Mouse (Mus musculus): Measurements from ENCODE around the gene Acot7. TPM values are rescaled to one million over a fixed set of nuclear protein-coding genes. Genes with fewer than 3 reads are reported as not detected.

The Acot7 gene
- polyA plus RNA-seq, 1 experiment from 2014 or later: 72.4 TPM

DNA sequence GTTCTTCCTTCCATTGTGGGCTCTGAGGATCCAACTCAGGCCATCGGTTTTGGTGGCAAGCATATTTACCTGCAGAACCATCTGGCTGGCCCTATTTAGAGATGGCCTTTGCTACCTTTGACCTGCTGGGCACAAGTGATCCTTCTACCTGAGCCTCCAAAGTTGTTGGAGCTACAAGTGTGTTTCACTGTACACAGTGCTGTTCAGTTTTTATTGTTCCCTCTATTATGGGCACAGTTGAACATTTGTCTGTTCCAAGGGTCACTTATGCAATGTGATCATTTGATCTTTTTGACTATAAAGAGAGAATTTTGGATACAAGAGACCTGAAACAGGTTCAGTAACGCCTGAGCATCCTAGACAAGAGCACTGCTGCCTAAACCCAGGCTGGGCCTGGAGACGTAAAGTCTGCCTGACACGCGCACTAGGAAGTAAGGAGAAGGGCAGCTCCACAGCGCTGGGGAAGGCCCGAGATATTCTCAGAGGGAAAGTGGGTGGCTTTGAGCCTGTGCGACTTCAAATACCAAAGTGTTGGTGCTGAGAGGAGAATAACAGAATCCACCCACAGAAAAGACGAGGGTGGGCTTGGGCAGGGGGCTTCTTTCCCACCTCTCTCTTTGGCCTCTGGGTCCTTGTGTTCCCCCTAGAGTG, 65.4 kb downstream of the Acot7 start:
- Histone ChIP-seq H3K4me3 (ENCODE audit: low read depth, low read length) (no peak overlapping the region), H3K27ac (ENCODE audit: low read length) (no peak overlapping the region), H3K9ac (replicated peaks; ENCODE audit: low read depth, low read length) (no peak overlapping the region), H3K36me3 (ENCODE audit: control insufficient read depth, insufficient read depth, low read length) (no peaks in the 10 kb centered on the region), H3K9me3 (ENCODE audit: control insufficient read depth, low read depth, low read length) (no peaks in the 10 kb centered on the region), H3K4me2 (replicated peaks; ENCODE audit: low read depth, low read length) (no peak overlapping the region), H3K27me3 (ENCODE audit: control insufficient read depth, insufficient read depth, low read length) (no peaks in the 10 kb centered on the region), H3K4me1 (ENCODE audit: control insufficient read depth, insufficient read depth, low read length) (no peaks in the 10 kb centered on the region)
- 81% methylated on average over 9 of the region's 9 CpGs for WGBS
- no peak for ATAC-seq (ENCODE audit: insufficient number of reproducible peaks, insufficient read depth, low FRiP score, low read depth)

DNA sequence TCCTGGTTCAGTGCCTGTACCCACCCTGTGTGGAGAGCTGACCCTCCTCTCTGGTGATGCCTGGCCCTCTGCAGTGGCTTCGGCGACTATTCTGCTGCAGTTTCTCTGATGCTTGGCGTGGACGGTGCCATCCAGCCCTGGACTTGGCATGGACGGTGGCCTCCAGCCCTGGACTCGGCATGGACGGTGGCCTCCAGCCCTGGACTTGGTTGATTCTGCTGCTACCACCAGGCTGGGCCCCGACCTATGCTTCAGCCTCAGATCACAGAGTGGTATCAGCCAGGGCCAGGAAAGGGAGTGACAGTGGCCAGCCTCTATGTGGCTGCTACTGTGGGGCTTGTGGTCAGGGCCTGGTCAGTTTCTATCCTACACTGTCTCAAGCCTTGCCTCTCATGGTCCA, 66.0 kb downstream of the Acot7 start:
- no peak for ATAC-seq (ENCODE audit: insufficient number of reproducible peaks, insufficient read depth, low FRiP score, low read depth)
- 90% methylated on average over 8 of the region's 8 CpGs for WGBS
- H3K4me3 ChIP-seq (ENCODE audit: low read depth, low read length): no peak overlapping the region
- H3K4me1 ChIP-seq (ENCODE audit: control insufficient read depth, insufficient read depth, low read length): no peaks in the 10 kb centered on the region
- H3K36me3 ChIP-seq (ENCODE audit: control insufficient read depth, insufficient read depth, low read length): no peaks in the 10 kb centered on the region
- no peaks in the 10 kb centered on the region for H3K27me3 ChIP-seq (ENCODE audit: control insufficient read depth, insufficient read depth, low read length)
- no peak overlapping the region for H3K4me2 ChIP-seq (replicated peaks; ENCODE audit: low read depth, low read length)
- no peak overlapping the region for H3K9ac ChIP-seq (replicated peaks; ENCODE audit: low read depth, low read length)
- H3K27ac ChIP-seq (ENCODE audit: low read length): no peak overlapping the region
- no peaks in the 10 kb centered on the region for H3K9me3 ChIP-seq (ENCODE audit: control insufficient read depth, low read depth, low read length)

DNA sequence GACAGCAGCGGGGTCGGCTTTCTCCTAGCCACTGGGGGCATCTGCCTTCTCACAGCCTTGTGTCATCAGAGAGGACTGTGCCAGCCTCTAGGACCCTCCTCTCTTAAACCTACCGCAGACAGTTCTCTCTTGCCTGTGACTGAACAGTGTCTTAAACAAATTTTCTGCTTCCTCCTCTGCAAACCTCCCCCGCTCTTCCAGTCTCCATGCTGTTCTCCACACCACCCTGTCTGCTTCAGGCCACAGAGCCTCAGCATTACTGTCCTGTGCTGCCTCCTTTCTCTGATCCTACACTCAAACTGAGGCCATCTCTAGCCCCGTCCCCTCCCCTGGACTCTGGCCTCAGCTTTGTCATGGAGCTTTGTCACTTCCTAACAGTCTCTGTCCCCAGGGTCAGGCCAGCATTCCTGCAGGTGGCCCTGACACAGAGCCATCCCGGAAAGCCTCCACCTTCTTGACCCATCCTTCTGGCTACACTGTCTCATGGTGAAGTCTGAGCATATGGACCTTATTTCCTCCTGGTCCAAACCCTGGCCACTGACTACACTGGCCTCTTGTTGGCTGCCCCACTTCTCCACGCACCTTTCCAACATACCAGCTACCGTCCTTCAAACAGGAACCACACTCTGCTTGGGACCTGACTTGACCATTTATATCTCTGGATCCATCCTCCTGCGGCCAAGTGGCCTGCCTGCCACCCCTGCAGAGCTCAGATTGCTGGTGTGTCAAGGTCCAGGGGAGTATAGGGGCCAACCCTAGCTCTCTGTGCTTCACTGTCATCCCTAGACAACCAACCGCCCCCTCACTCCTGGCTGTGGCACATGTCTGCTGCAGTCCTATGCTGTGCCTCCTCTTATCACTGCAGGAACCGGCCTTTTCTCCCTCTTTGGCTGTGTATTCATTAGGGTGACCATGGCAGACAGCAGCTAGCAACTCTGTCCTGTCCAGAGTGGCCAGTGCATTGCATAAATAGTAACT, 66.9 kb downstream of the Acot7 start:
- ATAC-seq (ENCODE audit: insufficient number of reproducible peaks, insufficient read depth, low FRiP score, low read depth): no peak
- no peaks in the 10 kb centered on the region for H3K36me3 ChIP-seq (ENCODE audit: control insufficient read depth, insufficient read depth, low read length)
- no peak overlapping the region for H3K9ac ChIP-seq (replicated peaks; ENCODE audit: low read depth, low read length)
- H3K27me3 ChIP-seq (ENCODE audit: control insufficient read depth, insufficient read depth, low read length): no peaks in the 10 kb centered on the region
- WGBS: 78% methylated on average over 11 of the region's 11 CpGs
- H3K27ac ChIP-seq (ENCODE audit: low read length): no peak overlapping the region
- H3K9me3 ChIP-seq (ENCODE audit: control insufficient read depth, low read depth, low read length): no peaks in the 10 kb centered on the region
- H3K4me3 ChIP-seq (ENCODE audit: low read depth, low read length): no peak overlapping the region
- H3K4me2 ChIP-seq (replicated peaks; ENCODE audit: low read depth, low read length): no peak overlapping the region
- H3K4me1 ChIP-seq (ENCODE audit: control insufficient read depth, insufficient read depth, low read length): no peaks in the 10 kb centered on the region

- WGBS: 86% methylated on average over 6 of the region's 6 CpGs
- Histone ChIP-seq H3K4me3 (ENCODE audit: low read depth, low read length) (no peak overlapping the region), H3K4me2 (replicated peaks; ENCODE audit: low read depth, low read length) (no peak overlapping the region), H3K9ac (replicated peaks; ENCODE audit: low read depth, low read length) (no peak overlapping the region), H3K9me3 (ENCODE audit: control insufficient read depth, low read depth, low read length) (no peaks in the 10 kb centered on the region), H3K27me3 (ENCODE audit: control insufficient read depth, insufficient read depth, low read length) (no peaks in the 10 kb centered on the region), H3K36me3 (ENCODE audit: control insufficient read depth, insufficient read depth, low read length) (no peaks in the 10 kb centered on the region), H3K4me1 (ENCODE audit: control insufficient read depth, insufficient read depth, low read length) (no peaks in the 10 kb centered on the region), H3K27ac (ENCODE audit: low read length) (no peak overlapping the region)
- no peak for ATAC-seq (ENCODE audit: insufficient number of reproducible peaks, insufficient read depth, low FRiP score, low read depth)
These were observed 68.1 kb downstream of the Acot7 start for GRCm38 (mm10) chr4:152246011-152246410.

GRCm38 (mm10) chr4:152247195-152247594, 69.3 kb downstream of the Acot7 start:
- 70% methylated on average over 3 of the region's 3 CpGs for WGBS
- no peak overlapping the region for H3K9ac ChIP-seq (replicated peaks; ENCODE audit: low read depth, low read length)
- H3K27ac ChIP-seq (ENCODE audit: low read length): no peak overlapping the region
- H3K4me2 ChIP-seq (replicated peaks; ENCODE audit: low read depth, low read length): no peak overlapping the region
- no peaks in the 10 kb centered on the region for H3K4me1 ChIP-seq (ENCODE audit: control insufficient read depth, insufficient read depth, low read length)
- H3K27me3 ChIP-seq (ENCODE audit: control insufficient read depth, insufficient read depth, low read length): no peaks in the 10 kb centered on the region
- H3K4me3 ChIP-seq (ENCODE audit: low read depth, low read length): no peak overlapping the region
- no peak for ATAC-seq (ENCODE audit: insufficient number of reproducible peaks, insufficient read depth, low FRiP score, low read depth)
- no peaks in the 10 kb centered on the region for H3K9me3 ChIP-seq (ENCODE audit: control insufficient read depth, low read depth, low read length)
- no peaks in the 10 kb centered on the region for H3K36me3 ChIP-seq (ENCODE audit: control insufficient read depth, insufficient read depth, low read length)

GRCm38 (mm10) chr4:152250615-152251014, 72.7 kb downstream of the Acot7 start:
- Histone ChIP-seq H3K9me3 (ENCODE audit: control insufficient read depth, low read depth, low read length) (no peaks in the 10 kb centered on the region), H3K9ac (replicated peaks; ENCODE audit: low read depth, low read length) (no peak overlapping the region), H3K36me3 (ENCODE audit: control insufficient read depth, insufficient read depth, low read length) (no peaks in the 10 kb centered on the region), H3K4me1 (ENCODE audit: control insufficient read depth, insufficient read depth, low read length) (no peaks in the 10 kb centered on the region), H3K4me2 (replicated peaks; ENCODE audit: low read depth, low read length) (no peak overlapping the region), H3K27ac (ENCODE audit: low read length) (no peak overlapping the region), H3K27me3 (ENCODE audit: control insufficient read depth, insufficient read depth, low read length) (no peaks in the 10 kb centered on the region), H3K4me3 (ENCODE audit: low read depth, low read length) (no peak overlapping the region)
- no peak for ATAC-seq (ENCODE audit: insufficient number of reproducible peaks, insufficient read depth, low FRiP score, low read depth)
- whole genome bisulfite sequencing: 84% methylated on average over 6 of the region's 6 CpGs

- Histone ChIP-seq H3K4me2 (replicated peaks; ENCODE audit: low read depth, low read length) (no peak overlapping the region), H3K27me3 (ENCODE audit: control insufficient read depth, insufficient read depth, low read length) (no peaks in the 10 kb centered on the region), H3K4me1 (ENCODE audit: control insufficient read depth, insufficient read depth, low read length) (0 out of 2 replicates have a peak, but pooled peaks cover 4% of the 10 kb centered on the region), H3K9me3 (ENCODE audit: control insufficient read depth, low read depth, low read length) (no peaks in the 10 kb centered on the region), H3K36me3 (ENCODE audit: control insufficient read depth, insufficient read depth, low read length) (no peaks in the 10 kb centered on the region), H3K4me3 (ENCODE audit: low read depth, low read length) (no peak overlapping the region), H3K9ac (replicated peaks; ENCODE audit: low read depth, low read length) (no peak overlapping the region), H3K27ac (ENCODE audit: low read length) (no peak overlapping the region)
- no peak; the same call in 1 of the 2 replicates for ATAC-seq (ENCODE audit: insufficient number of reproducible peaks, insufficient read depth, low FRiP score, low read depth)
- 66% methylated on average over 9 of the region's 9 CpGs for WGBS
These were observed 75.3 kb downstream of the Acot7 start for GRCm38 (mm10) chr4:152253183-152253759.

DNA sequence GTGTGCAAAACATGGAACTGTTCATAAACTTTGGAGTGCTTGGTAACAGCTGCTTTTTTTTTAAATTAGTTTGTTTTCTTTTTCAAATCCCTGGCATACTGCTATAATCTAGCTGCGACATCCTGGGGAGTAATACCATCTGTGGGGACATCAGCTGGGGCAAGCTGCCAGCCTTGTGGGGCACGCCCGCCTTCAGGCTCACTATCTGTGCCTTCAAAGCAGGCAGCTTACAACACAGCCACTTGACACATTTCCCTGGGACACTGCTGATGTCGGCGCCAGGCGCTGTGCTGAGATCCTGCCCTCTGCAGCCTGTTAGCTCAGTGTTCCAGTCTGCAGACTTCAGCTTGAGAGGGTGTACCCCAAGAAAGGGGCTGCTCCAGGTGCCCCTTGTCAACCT, 79.1 kb downstream of the Acot7 start:
- no peak overlapping the region for H3K9ac ChIP-seq (replicated peaks; ENCODE audit: low read depth, low read length)
- ATAC-seq (ENCODE audit: insufficient number of reproducible peaks, insufficient read depth, low FRiP score, low read depth): no peak
- H3K4me1 ChIP-seq (ENCODE audit: control insufficient read depth, insufficient read depth, low read length): 0 out of 2 replicates have a peak, but pooled peaks cover 4% of the 10 kb centered on the region
- no peaks in the 10 kb centered on the region for H3K27me3 ChIP-seq (ENCODE audit: control insufficient read depth, insufficient read depth, low read length)
- no peak overlapping the region for H3K4me3 ChIP-seq (ENCODE audit: low read depth, low read length)
- H3K9me3 ChIP-seq (ENCODE audit: control insufficient read depth, low read depth, low read length): no peaks in the 10 kb centered on the region
- WGBS: 39% methylated on average over 6 of the region's 6 CpGs
- H3K4me2 ChIP-seq (replicated peaks; ENCODE audit: low read depth, low read length): no peak overlapping the region
- no peak overlapping the region for H3K27ac ChIP-seq (ENCODE audit: low read length)
- H3K36me3 ChIP-seq (ENCODE audit: control insufficient read depth, insufficient read depth, low read length): no peaks in the 10 kb centered on the region; the same call in 1 of the 2 replicates

Measured in stomach, embryonic 14.5 days (tissue).